In the genomic region with DNA sequence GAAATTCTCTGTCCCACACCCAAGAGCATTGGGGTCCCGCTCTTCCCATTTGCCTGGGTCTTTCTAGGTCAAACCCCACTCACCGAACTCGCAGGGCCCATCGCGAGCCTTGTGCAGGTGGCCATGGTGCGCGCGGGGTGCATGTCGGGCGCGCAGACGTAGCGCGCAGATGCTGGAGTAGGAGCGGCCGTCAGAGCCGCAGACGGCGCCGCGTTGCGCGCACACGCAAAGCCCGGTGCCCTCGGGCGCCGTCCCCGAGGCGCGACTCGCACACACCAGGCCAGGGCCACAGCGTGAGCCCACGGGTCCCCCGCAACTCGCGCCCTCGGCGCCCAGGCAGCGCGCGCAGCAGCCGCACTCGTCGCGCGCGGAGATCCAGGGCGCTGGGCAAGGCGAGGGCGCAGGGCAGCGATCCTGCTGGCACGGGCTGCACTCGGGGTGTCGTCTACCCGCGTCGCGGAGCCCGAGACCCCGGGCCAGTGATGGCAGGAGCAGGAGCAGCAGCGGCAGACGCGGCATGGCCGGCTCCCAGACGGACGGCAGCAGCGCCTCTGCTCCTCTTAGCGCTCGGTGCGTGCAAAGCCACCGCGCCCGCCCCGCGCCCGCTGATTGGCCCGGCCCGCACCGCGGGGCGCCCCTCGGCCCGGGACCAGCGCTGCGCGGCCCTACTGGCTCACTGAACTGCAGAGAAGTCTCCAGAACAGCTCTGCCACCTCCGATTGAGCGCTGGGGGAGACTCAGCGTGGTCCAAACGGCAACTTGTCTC, we compare ENCODE assay signal across 9 mouse cellular contexts. TPM values are rescaled to one million over a fixed set of nuclear protein-coding genes. Genes with fewer than 3 reads are reported as not detected.
A peak's percentile ranks its signal among the peaks of the same experiment; 100 is the strongest.
DNase-seq lines count a peak whose midpoint lies in the region; ATAC-seq lines count a peak whose summit lies in the region.
"Had no signal": no experiment of that assay in that cellular context is flagged by ENCODE, and none has a peak within 500 bp of the region (broad histone marks: within the 10 kb centered on the region; RNA-seq: fewer than 3 reads in every experiment).

A gene (minus strand): TSS at position 649 of the 766 bp plus-strand sequence.

- H3K9me3 ChIP-seq in heart, embryonic 13.5 days, result no peaks in the 10 kb centered on the region
- no peaks in the 10 kb centered on the region for H3K9me3 ChIP-seq in forebrain, embryonic 15.5 days
- no peaks in the 10 kb centered on the region for H3K9me3 ChIP-seq in liver, embryonic 16.5 days (replicated peaks; ENCODE audit: control insufficient read depth, low read length)

- H3K9ac ChIP-seq in heart, embryonic 13.5 days, result peak within 1 kb of the TSS; percentile 79
- peak within 1 kb of the TSS; percentile 95 for H3K9ac ChIP-seq in forebrain, embryonic 15.5 days (replicated peaks)
- H3K9ac ChIP-seq in liver, embryonic 16.5 days (ENCODE audit: low read depth, low read length), result no peak within 1 kb of the TSS

- H3K27me3 ChIP-seq in heart, embryonic 13.5 days (replicated peaks), result peaks cover 96% of the 10 kb centered on the region
- H3K27me3 ChIP-seq in forebrain, embryonic 15.5 days, result no peaks in the 10 kb centered on the region
- H3K27me3 ChIP-seq in liver, embryonic 16.5 days (ENCODE audit: control insufficient read depth, insufficient read depth, low read depth, low read length), result peaks cover 54% of the 10 kb centered on the region

- 1% methylated on average over 88 of the region's 91 CpGs for WGBS in heart, embryonic 13.5 days
- WGBS in forebrain, embryonic 15.5 days, result under 1% methylated on average over 88 of the region's 91 CpGs
- WGBS in liver, embryonic 16.5 days (ENCODE audit: insufficient replicate concordance), result 2% methylated on average over 89 of the region's 91 CpGs

- intact Hi-C loops in left cerebral cortex, postnatal 14 days (cut with DNase I), result no loop called here

- ATAC-seq in heart, embryonic 13.5 days (ENCODE audit: extremely low read depth, insufficient number of reproducible peaks, low FRiP score, low TSS enrichment), result no peak
- peak; percentile 60 for ATAC-seq in forebrain, embryonic 15.5 days (replicated peaks)
- ATAC-seq in liver, embryonic 16.5 days (ENCODE audit: low read depth), result no peak

- H3K4me1 ChIP-seq in heart, embryonic 13.5 days, result peaks cover 49% of the 10 kb centered on the region
- peaks cover 75% of the 10 kb centered on the region for H3K4me1 ChIP-seq in forebrain, embryonic 15.5 days
- H3K4me1 ChIP-seq in liver, embryonic 16.5 days (ENCODE audit: control insufficient read depth, low read depth, low read length), result no peaks in the 10 kb centered on the region

- DNase-seq in heart, adult 9 months (ENCODE audit: low spot score in 2 of 2), result no peak
- peak; percentile 47 for DNase-seq in ES-CJ7 (ENCODE audit: low read depth, low spot score)
- no peak for DNase-seq in urinary bladder, postnatal 36 days (ENCODE audit: low spot score in 2 of 2)
- DNase-seq in spleen, postnatal 4 days (ENCODE audit: low spot score in 2 of 2), result no peak
- no peak for DNase-seq in left cerebral cortex, postnatal 14 days (ENCODE audit: low spot score in 2 of 2)

- H3K4me2 ChIP-seq in heart, embryonic 13.5 days, result peak within 1 kb of the TSS; percentile 90
- peak within 1 kb of the TSS; percentile 68 for H3K4me2 ChIP-seq in forebrain, embryonic 15.5 days (replicated peaks)
- 0 out of 2 replicates have a peak within 1 kb of the TSS, but pooled peaks have one; percentile 2 for H3K4me2 ChIP-seq in liver, embryonic 16.5 days (ENCODE audit: low read depth, low read length)

- peak within 1 kb of the TSS; percentile 61 for H3K4me3 ChIP-seq in heart, embryonic 13.5 days
- H3K4me3 ChIP-seq in forebrain, embryonic 15.5 days, result peak within 1 kb of the TSS; percentile 87
- H3K4me3 ChIP-seq in liver, embryonic 16.5 days (ENCODE audit: low read depth, low read length), result 0 out of 2 replicates have a peak within 1 kb of the TSS, but pooled peaks have one; percentile 8

- no peak within 1 kb of the TSS for H3K27ac ChIP-seq in heart, embryonic 13.5 days (replicated peaks)
- H3K27ac ChIP-seq in forebrain, embryonic 15.5 days (replicated peaks), result peak within 1 kb of the TSS; percentile 99
- no peak within 1 kb of the TSS for H3K27ac ChIP-seq in liver, embryonic 16.5 days (ENCODE audit: low read length)

- no peaks in the 10 kb centered on the region for H3K36me3 ChIP-seq in heart, embryonic 13.5 days
- H3K36me3 ChIP-seq in forebrain, embryonic 15.5 days, result peaks cover 5% of the 10 kb centered on the region; the same call in 1 of the 2 replicates
- no peaks in the 10 kb centered on the region for H3K36me3 ChIP-seq in liver, embryonic 16.5 days (ENCODE audit: control insufficient read depth, insufficient read depth)

RNA-seq across cellular contexts. Expression of the gene that starts here (rescaled TPM):
- 3.2 and 4.6 TPM in 2 replicates for polyA plus RNA-seq in heart, embryonic 13.5 days (2015; fragmentation: Nextera tagmentation; extraction: Ambion mirVana)
- 114 and 126 TPM in 2 replicates for polyA plus RNA-seq in forebrain, embryonic 15.5 days (2015; fragmentation: Nextera tagmentation; extraction: Ambion mirVana)
- polyA plus RNA-seq in liver, embryonic 16.5 days (2015; fragmentation: Nextera tagmentation; extraction: Ambion mirVana), result not detected in 2 replicates
- 1 to 10 TPM in 1 of 2 experiments, under 1 TPM in 1; 0.92 to 3.3 TPM for total RNA-seq in left cerebral cortex, postnatal 14 days (2021)
- total RNA-seq: CH12.LX had no signal

Comparison
In these comparisons a context has a peak if more than half of its experiments do, and no peak if none do; other contexts are left out.
1. RNA of the gene that starts here (polyA plus RNA-seq): 114 to 126 TPM in forebrain, embryonic 15.5 days; 3.2 to 4.6 TPM in heart, embryonic 13.5 days and not detected in liver, embryonic 16.5 days; every median in the first group is over 10 times any median in the second.
2. H3K4me2 ChIP-seq: peak in every context shown above with its lines; median percentile 90 in heart, embryonic 13.5 days; 68 in forebrain, embryonic 15.5 days; 2 in liver, embryonic 16.5 days.
3. H3K4me3 ChIP-seq: peak in every context shown above with its lines; median percentile 87 in forebrain, embryonic 15.5 days; 61 in heart, embryonic 13.5 days; 8 in liver, embryonic 16.5 days.